Mouse (Mus musculus) urinary bladder, postnatal 10 days (tissue): ENCODE results near the gene Mfsd8.
A peak's percentile ranks its signal among the peaks of the same experiment; 100 is the strongest.
"Not testable (repeated sequence)": the region's sequence is repeated elsewhere in the genome, so short reads cannot be mapped to it uniquely, and the experiment has no call there.

Source experiments
- DNase-seq: peaks from one replicate; pipeline ENCODE4 v3.0.0; 2022; ENCODE audit warnings: low spot score

Mfsd8 gene

DNA sequence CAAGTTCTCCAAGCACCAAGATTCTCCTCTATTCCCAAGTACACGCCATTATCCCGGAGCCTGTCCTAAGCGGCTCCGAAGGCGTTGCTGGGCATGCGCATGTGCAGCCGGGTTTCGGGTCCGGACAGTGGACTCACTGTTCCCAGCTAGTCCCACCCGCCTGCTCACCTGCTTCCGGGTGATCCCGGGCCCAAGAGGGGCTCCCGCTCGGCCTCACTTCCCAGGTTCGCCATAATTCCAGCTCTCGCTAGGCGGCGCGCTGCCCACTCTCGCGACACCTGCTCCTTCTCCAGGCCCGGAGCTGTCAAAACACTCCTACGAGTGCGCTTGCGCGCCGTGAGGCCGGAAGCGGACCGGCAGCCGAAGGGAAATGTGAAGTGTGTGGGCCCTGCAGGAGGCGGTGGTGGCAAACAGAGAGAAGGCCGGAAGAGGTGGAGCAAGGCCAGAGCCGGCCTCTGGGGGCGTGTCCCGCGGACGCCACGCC lies at the start of gene Mfsd8:
Gene Mfsd8, minus strand, starts transcription at position 414 of the 484 bp plus-strand sequence.
- peak; percentile 78 for DNase-seq

- not testable (repeated sequence) for DNase-seq
These were observed 47.6 kb upstream of the Mfsd8 start for GRCm38 (mm10) chr3:40894336-40894735.

DNA sequence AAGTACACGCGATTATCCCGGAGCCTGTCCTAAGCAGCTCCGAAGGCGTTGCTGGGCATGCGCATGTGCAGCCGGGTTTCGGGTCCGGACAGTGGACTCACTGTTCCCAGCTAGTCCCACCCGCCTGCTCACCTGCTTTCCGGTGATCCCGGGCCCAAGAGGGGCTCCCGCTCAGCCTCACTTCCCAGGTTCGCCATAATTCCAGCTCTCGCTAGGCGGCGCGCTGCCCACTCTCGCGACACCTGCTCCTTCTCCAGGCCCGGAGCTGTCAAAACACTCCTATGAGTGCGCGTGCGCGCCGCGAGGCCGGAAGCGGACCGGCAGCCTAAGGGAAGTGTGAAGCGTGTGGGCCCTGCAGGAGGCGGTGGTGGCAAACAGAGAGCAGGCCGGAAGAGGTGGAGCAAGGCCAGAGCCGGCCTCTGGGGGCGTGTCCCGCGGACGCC lies 47.2 kb upstream of the Mfsd8 start:
- DNase-seq = peak; percentile 87

DNA sequence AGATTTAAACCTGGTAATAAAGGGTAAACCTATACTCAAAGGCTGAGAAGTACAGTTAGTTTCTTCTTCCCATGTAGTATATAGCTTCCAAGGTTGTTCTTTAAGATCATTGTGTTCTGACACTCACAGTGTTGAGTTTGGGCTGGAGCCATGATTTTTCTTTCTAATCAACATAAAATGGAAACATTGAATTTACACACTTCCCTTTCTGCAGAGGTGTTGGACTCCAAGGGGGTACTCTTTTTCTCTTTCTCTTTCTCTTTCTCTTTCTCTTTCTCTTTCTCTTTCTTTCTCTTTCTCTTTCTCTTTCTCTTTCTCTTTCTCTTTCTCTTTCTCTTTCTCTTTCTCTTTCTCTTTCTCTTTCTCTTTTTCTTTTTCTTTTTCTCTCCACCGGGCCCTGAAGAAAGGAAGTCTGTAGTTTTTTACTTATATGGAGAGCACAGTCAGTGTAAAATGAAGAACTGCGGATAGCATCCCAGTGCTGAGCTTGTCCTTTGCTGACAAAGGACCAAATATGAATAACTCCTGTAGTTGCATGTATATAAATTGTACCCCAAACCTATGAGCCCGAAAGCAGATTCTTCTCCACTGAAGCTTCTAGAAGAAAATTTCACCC lies 6.5 kb upstream of the Mfsd8 start:
- not testable (repeated sequence) for DNase-seq

DNA sequence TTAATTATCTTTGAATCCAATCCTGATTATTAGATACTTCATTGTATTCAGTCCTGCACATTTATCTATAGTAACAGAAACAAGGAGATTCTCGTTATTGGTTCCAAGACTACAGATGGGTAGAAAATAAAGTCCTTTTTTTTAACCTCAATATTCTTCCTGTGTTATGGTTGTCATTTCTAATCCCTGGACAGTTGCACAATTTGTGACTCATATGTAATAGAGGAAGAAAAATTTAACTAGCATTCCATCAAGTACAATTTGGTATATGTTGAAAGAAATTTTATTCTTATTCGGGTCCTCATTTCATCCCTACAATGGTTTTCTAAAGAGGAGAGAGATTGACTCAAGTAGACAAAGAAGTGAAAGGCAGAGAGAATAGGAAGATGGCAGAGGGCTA lies 1.2 kb upstream of the Mfsd8 start:
- DNase-seq = not testable (repeated sequence)

DNA sequence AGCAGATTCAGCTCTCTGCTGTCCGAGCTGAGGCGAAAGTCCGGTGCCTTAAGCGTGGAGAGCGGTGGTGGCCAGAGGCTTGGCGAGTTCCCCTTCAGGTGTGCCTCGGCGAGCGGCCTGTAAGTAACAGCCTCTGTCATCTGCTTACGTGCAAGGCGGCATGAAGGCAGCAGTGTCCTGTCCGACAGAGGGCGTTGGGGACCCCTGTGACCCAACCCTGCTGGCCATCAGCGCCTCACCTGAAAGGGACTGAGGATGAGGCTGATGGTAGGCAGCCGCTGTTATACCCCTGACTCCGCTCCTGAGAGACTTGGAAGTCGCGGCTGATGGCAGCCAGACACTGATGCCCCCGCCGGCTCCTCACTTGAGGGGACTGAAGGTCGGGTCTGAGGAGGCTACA lies 332 bp upstream of the Mfsd8 start:
- peak; percentile 9 for DNase-seq

DNA sequence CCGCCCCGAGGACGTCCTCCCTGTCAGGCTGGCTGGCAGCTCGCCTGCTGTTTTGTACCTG lies 101 bp upstream of the Mfsd8 start, which contains the start of gene Abhd18:
Gene Abhd18, plus strand, starts transcription at position 14 of the 61 bp plus-strand sequence.
- not testable (repeated sequence) for DNase-seq

- DNase-seq = not testable (repeated sequence)
These were observed 1.2 kb downstream of the Mfsd8 start for GRCm38 (mm10) chr3:40845521-40845920.

- DNase-seq = no peak
These were observed 33.4 kb downstream of the Mfsd8 start for GRCm38 (mm10) chr3:40813275-40813674.

- no peak for DNase-seq
These were observed 36.8 kb downstream of the Mfsd8 start for GRCm38 (mm10) chr3:40809894-40810293.

DNA sequence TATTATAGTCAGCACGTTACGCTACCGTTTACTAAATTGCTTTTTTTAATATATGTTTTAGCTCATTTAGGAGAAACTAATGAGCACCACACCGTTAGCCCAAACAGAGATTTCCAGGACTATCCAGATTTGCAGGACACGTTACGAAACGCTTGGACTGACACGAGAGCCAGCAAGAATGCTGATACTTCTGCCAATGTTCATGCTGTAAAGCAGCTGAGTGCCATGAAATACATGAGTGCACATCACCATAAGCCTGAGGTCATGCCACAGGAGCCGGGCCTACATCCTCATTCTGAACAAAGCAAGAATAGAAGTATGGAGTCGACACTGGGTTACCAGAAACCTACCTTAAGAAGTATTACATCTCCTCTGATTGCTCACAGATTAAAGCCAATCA lies 38.0 kb downstream of the Mfsd8 start:
- DNase-seq = no peak

- no peak for DNase-seq
These were observed 39.8 kb downstream of the Mfsd8 start for GRCm38 (mm10) chr3:40806871-40807270.

DNA sequence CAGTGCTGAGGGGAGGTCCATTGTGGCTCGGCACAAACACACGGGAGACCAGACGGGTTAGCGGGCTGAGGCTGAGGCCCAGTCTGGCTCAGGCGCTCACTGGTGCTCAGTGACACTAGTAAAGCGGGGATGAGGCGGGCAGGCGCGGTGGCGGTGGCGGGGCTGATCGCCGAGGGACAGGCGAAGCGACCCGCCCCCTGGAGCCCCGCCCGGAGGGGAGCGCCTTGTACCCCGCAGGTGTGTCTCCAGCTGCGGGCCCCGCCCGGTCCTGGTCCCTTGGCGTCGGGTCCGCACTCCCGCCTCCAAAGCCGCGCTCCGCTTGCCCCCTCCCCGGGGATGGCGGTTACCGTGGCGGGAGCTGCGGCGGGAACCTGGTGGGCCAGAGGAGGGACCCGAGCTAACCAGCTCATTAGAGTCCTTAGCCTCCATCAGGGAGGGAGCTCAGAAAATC lies 46.3 kb downstream of the Mfsd8 start:
- DNase-seq = no peak

DNA sequence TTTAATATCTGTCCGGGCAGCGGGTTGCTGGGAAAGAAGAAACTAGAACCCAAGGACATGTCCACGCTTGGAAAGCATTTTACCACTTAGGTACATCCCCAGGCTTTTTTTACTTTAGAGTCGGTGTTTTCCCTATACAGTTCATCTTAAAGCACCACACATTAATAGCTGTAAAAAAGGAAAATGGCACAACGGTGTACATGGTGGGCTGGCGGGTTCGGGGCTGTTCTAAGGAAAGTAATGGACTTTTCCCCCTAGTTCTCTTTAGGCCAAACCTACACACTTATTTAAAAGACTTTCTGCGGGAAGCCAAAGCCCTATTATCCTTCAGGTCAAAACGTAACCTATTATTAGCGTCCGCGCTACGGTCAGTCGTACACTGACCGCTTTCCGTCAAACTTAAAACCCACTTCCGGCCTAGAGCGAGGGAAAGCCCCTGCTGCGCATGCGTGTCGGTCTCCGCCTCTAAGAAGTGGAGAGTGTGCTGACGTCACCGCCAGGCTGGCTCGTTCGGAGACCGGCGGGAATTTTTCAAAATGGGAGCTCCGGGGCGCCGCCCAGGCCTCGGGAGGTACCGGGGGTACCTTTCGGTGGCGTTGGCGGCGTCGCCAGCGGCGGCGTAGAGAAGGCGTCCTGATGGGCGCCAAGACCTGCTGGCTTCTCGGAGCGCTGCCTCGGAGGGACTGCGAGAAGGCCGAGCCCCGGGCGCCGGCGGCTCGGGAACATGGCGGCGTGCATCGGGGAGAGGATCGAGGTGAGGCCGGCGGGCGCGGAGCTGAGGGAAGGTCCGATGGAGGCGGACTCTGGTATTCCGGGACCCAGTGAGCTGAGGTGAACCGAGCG lies 46.9 kb downstream of the Mfsd8 start, which contains the start of gene Plk4:
Gene Plk4, plus strand, starts transcription at position 490 of the 843 bp plus-strand sequence.
- DNase-seq = peak; percentile 88

- no peak for DNase-seq
These were observed 48.2 kb downstream of the Mfsd8 start for GRCm38 (mm10) chr3:40798500-40798899.

DNA sequence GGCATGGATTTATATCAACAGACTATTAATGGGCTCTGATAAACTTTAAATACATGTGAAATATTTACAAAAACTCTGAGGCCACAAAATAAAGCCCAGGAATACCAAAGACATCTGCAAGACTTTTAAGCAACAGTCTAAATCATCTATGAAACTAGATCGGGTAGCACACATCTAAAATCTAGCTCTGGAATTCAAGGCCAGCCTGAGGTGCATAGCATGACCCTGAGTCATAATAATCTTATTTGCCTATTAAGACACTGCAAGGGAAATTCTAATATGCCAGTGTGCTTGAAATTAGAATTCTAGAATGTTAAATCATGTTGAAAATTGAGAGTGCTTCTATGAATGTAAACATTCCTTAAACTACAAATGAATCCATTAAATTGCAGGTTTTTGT lies 48.6 kb downstream of the Mfsd8 start:
- DNase-seq = no peak

DNA sequence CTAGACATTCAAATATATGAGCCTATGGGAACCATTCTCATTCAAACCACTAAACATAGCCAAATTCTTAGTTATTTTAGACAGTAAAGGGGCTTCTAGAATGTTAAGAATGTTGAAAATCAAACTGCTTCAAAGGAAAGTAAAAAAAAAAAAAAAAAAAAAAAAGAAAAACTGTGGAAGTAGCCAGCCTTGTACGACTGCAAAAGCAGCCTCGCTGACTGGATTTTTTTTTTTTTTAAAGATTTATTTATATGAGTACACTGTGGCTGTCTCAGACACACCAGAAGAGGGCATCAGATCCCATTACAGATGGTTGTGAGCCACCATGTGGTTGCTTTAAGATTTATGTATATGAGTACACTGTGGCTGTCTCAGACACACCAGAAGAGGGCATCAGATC lies 52.9 kb downstream of the Mfsd8 start:
- DNase-seq = no peak
